Mouse (Mus musculus): Measurements from ENCODE around the gene Slc25a20. TPM values are rescaled to one million over a fixed set of nuclear protein-coding genes. Genes with fewer than 3 reads are reported as not detected.

The Slc25a20 gene
- total RNA-seq, 2 experiments from 2014 or later: 59.0 to 84.8 TPM

DNA sequence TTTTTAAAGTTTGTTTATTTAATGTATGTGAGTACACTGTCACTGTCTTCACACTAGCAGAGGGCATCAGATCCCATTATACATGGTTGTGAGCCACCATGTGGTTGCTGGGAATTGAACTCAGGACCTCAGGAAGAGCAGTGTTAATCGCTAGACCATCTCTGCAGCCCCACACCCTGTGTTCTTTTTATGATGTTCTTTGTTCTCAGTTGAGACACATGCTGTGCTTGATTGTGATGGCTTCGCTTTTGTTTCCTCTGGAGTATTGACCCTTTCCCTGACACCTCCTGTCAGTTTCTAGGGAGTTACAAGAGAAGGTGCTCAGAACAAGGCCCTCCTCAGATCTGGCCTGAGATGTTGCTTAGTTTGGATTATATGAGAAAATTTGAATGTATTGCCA, 61.9 kb downstream of the Slc25a20 start:
- no peak for DNase-seq
- intact Hi-C loops (cut with DNase I; ENCODE audit: low total_unique reads): no loop called here

- intact Hi-C loops (cut with DNase I; ENCODE audit: low total_unique reads): no loop called here
- no peak for DNase-seq
These were observed 64.2 kb downstream of the Slc25a20 start for GRCm38 (mm10) chr9:108726116-108726515.

DNA sequence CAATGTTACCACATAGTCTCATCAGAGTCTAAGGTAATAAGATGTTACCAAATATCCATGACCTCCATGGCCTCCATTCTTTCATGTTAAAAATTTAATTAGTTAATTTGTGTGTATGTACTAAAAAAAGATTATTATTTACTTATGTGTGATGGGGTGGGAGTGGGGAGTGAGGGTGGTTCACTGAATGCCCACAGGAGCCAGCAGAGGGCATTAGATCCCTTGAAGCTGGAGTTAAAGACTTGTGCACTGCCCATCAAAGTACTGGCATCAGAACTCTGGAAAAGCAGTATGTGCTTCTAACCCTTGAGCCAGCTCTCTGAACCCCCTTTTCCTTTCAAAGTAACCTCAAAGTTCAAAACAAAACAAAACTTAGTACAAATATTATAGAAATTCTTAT, 67.2 kb downstream of the Slc25a20 start:
- intact Hi-C loops (cut with DNase I; ENCODE audit: low total_unique reads): no loop called here
- no peak for DNase-seq

DNA sequence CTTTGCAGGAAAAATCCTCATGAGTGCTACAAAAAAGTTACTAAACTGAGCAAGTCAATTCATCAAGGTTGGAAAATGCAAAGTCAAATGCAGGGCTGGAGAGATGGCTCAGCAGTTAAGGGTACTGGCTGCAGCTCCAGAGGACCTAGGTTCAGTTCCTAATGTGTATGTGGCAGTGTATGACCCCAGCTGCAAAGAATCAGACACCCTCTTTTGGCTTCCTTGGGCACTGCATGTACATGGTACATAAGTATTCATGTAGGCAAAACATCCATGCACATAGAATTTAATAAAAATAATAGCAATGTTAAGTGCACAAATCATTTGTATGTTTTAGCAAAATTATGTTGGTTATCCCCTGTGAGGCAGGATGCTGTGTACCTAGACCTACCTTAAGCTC, 70.6 kb downstream of the Slc25a20 start:
- no peak for DNase-seq
- intact Hi-C loops (cut with DNase I; ENCODE audit: low total_unique reads): no loop called here

Small RNAs within 50 kb of the gene (microRNA-seq; reads per million reads assigned to microRNA genes)
- gene Gm26298: 0 reads per million in 2 experiments

Other genes with a start within 250 kb of the Slc25a20 start
- under 1 TPM in 1 of 2 experiments, not detected in 1; 0.16 TPM for gene Ccdc36, start 233.6 kb upstream of the Slc25a20 start, total RNA-seq (2021)
- not detected for gene BC048562, start 225.6 kb upstream of the Slc25a20 start, total RNA-seq (2021)
- gene Ccdc71, start 201.6 kb upstream of the Slc25a20 start, total RNA-seq (2021): 10 to 100 TPM; 15.6 to 17.5 TPM
- 1 to 10 TPM; 4.1 to 4.6 TPM for gene Klhdc8b, start 200.5 kb upstream of the Slc25a20 start, total RNA-seq (2021)
- 100 to 1,000 TPM; 118 to 125 TPM for gene Lamb2, start 182.4 kb upstream of the Slc25a20 start, total RNA-seq (2021)
- 10 to 100 TPM; 85.9 to 92.0 TPM for gene Usp19, start 171.5 kb upstream of the Slc25a20 start, total RNA-seq (2021)
- gene Qars, start 154.4 kb upstream of the Slc25a20 start, total RNA-seq (2021): 10 to 100 TPM; 65.9 to 72.6 TPM
- gene Qrich1, start 145.3 kb upstream of the Slc25a20 start, total RNA-seq (2021): 10 to 100 TPM; 58.8 to 59.5 TPM
- 10 to 100 TPM; 50.6 to 55.4 TPM for gene Impdh2, start 101.8 kb upstream of the Slc25a20 start, total RNA-seq (2021)
- 10 to 100 TPM; 30.0 to 32.9 TPM for gene Ndufaf3, start 94.7 kb upstream of the Slc25a20 start, total RNA-seq (2021)
- gene Dalrd3, start 92.2 kb upstream of the Slc25a20 start, total RNA-seq (2021): 1 to 10 TPM; 7.0 to 7.9 TPM
- gene Wdr6, start 83.3 kb upstream of the Slc25a20 start, total RNA-seq (2021): 10 to 100 TPM in 1 of 2 experiments, 1 to 10 TPM in 1; 6.9 to 10.4 TPM
- 1 to 10 TPM; 4.0 to 4.1 TPM for gene P4htm, start 64.4 kb upstream of the Slc25a20 start, total RNA-seq (2021)
- gene Arih2, start 12.7 kb upstream of the Slc25a20 start, total RNA-seq (2021): 10 to 100 TPM; 49.0 to 53.4 TPM
- gene Prkar2a, start 27.2 kb downstream of the Slc25a20 start, total RNA-seq (2021): 100 to 1,000 TPM in 1 of 2 experiments, 10 to 100 TPM in 1; 92.4 to 112 TPM
- gene Ip6k2, start 121.7 kb downstream of the Slc25a20 start, total RNA-seq (2021): 10 to 100 TPM; 24.3 to 24.4 TPM
- 1 to 10 TPM; 3.5 to 4.5 TPM for gene Nckipsd, start 146.3 kb downstream of the Slc25a20 start, total RNA-seq (2021)
- gene Celsr3, start 164.2 kb downstream of the Slc25a20 start, total RNA-seq (2021): under 1 TPM; 0.18 to 0.24 TPM
- gene Slc26a6, start 191.2 kb downstream of the Slc25a20 start, total RNA-seq (2021): 10 to 100 TPM; 13.0 to 13.8 TPM